Mouse (Mus musculus): ENCODE measurements around the gene Stat5a. TPM values are rescaled to one million over a fixed set of nuclear protein-coding genes. Genes with fewer than 3 reads are reported as not detected.

Stat5a gene
- polyA plus RNA-seq, 1 experiment from 2014 or later, result 5.5 TPM

- Histone ChIP-seq H3K9ac (no peak overlapping the region), H3K4me1 (no peaks in the 10 kb centered on the region), H3K4me3 (no peak overlapping the region), H3K27ac (no peak overlapping the region), H3K9me3 (no peaks in the 10 kb centered on the region), H3K27me3 (no peaks in the 10 kb centered on the region), H3K4me2 (replicated peaks) (no peak overlapping the region), H3K36me3 (peaks cover 14% of the 10 kb centered on the region; the same call in 1 of the 2 replicates)
- WGBS, result 64% methylated on average over 10 of the region's 10 CpGs
- no peak for ATAC-seq (ENCODE audit: insufficient number of reproducible peaks, insufficient read depth, low FRiP score, low TSS enrichment)
These were observed 29.2 kb downstream of the Stat5a start for GRCm38 (mm10) chr11:100888348-100888820.

- Histone ChIP-seq H3K9ac (no peak overlapping the region), H3K27me3 (no peaks in the 10 kb centered on the region), H3K4me1 (no peaks in the 10 kb centered on the region), H3K27ac (no peak overlapping the region), H3K36me3 (peaks cover 14% of the 10 kb centered on the region; the same call in 1 of the 2 replicates), H3K9me3 (no peaks in the 10 kb centered on the region), H3K4me3 (no peak overlapping the region), H3K4me2 (replicated peaks) (no peak overlapping the region)
- 82% methylated on average over 6 of the region's 6 CpGs for WGBS
- no peak for ATAC-seq (ENCODE audit: insufficient number of reproducible peaks, insufficient read depth, low FRiP score, low TSS enrichment)
These were observed 31.3 kb downstream of the Stat5a start for GRCm38 (mm10) chr11:100890481-100890880.

- H3K4me1 ChIP-seq, result no peaks in the 10 kb centered on the region
- H3K27ac ChIP-seq, result no peak overlapping the region
- H3K9me3 ChIP-seq, result no peaks in the 10 kb centered on the region
- no peak overlapping the region for H3K4me2 ChIP-seq (replicated peaks)
- H3K4me3 ChIP-seq, result no peak overlapping the region
- H3K36me3 ChIP-seq, result peaks cover 14% of the 10 kb centered on the region; the same call in 1 of the 2 replicates
- no peaks in the 10 kb centered on the region for H3K27me3 ChIP-seq
- WGBS, result 67% methylated on average over 15 of the region's 15 CpGs
- no peak for ATAC-seq (ENCODE audit: insufficient number of reproducible peaks, insufficient read depth, low FRiP score, low TSS enrichment)
- H3K9ac ChIP-seq, result no peak overlapping the region
These were observed 32.3 kb downstream of the Stat5a start for GRCm38 (mm10) chr11:100891256-100892123.

GRCm38 (mm10) chr11:100892435-100892834 is 33.3 kb downstream of the Stat5a start:
- no peak for ATAC-seq (ENCODE audit: insufficient number of reproducible peaks, insufficient read depth, low FRiP score, low TSS enrichment)
- no peak overlapping the region for H3K4me3 ChIP-seq
- H3K4me2 ChIP-seq (replicated peaks), result no peak overlapping the region
- H3K27ac ChIP-seq, result no peak overlapping the region
- no peaks in the 10 kb centered on the region for H3K4me1 ChIP-seq
- 83% methylated on average over 5 of the region's 5 CpGs for WGBS
- H3K27me3 ChIP-seq, result no peaks in the 10 kb centered on the region
- no peak overlapping the region for H3K9ac ChIP-seq
- peaks cover 16% of the 10 kb centered on the region for H3K36me3 ChIP-seq
- H3K9me3 ChIP-seq, result no peaks in the 10 kb centered on the region

GRCm38 (mm10) chr11:100893482-100893881 is 34.3 kb downstream of the Stat5a start:
- H3K9me3 ChIP-seq, result no peaks in the 10 kb centered on the region
- H3K4me3 ChIP-seq, result no peak overlapping the region
- H3K27ac ChIP-seq, result no peak overlapping the region
- 13% methylated on average over 9 of the region's 9 CpGs for WGBS
- H3K27me3 ChIP-seq, result no peaks in the 10 kb centered on the region
- 0 out of 2 replicates have a peak, but pooled peaks have one; percentile 29 for ATAC-seq (ENCODE audit: insufficient number of reproducible peaks, insufficient read depth, low FRiP score, low TSS enrichment)
- H3K9ac ChIP-seq, result no peak overlapping the region
- peaks cover 17% of the 10 kb centered on the region for H3K36me3 ChIP-seq
- H3K4me2 ChIP-seq (replicated peaks), result no peak overlapping the region
- no peaks in the 10 kb centered on the region for H3K4me1 ChIP-seq

- no peak overlapping the region for H3K9ac ChIP-seq
- 73% methylated on average over 9 of the region's 9 CpGs for WGBS
- peaks cover 17% of the 10 kb centered on the region for H3K36me3 ChIP-seq
- no peak overlapping the region for H3K4me2 ChIP-seq (replicated peaks)
- H3K27ac ChIP-seq, result no peak overlapping the region
- H3K4me3 ChIP-seq, result no peak overlapping the region
- ATAC-seq (ENCODE audit: insufficient number of reproducible peaks, insufficient read depth, low FRiP score, low TSS enrichment), result no peak
- H3K9me3 ChIP-seq, result no peaks in the 10 kb centered on the region
- H3K4me1 ChIP-seq, result no peaks in the 10 kb centered on the region
- no peaks in the 10 kb centered on the region for H3K27me3 ChIP-seq
These were observed 35.2 kb downstream of the Stat5a start for GRCm38 (mm10) chr11:100894146-100894918.

- H3K4me2 ChIP-seq (replicated peaks), result no peak overlapping the region
- no peak overlapping the region for H3K4me3 ChIP-seq
- no peak overlapping the region for H3K27ac ChIP-seq
- H3K9ac ChIP-seq, result no peak overlapping the region
- H3K4me1 ChIP-seq, result no peaks in the 10 kb centered on the region
- ATAC-seq (ENCODE audit: insufficient number of reproducible peaks, insufficient read depth, low FRiP score, low TSS enrichment), result no peak
- H3K36me3 ChIP-seq, result peaks cover 12% of the 10 kb centered on the region
- H3K27me3 ChIP-seq, result no peaks in the 10 kb centered on the region
- H3K9me3 ChIP-seq, result no peaks in the 10 kb centered on the region
- 84% methylated on average over 10 of the region's 10 CpGs for WGBS
These were observed 36.9 kb downstream of the Stat5a start for GRCm38 (mm10) chr11:100896078-100896477.

GRCm38 (mm10) chr11:100897294-100898231 is 38.4 kb downstream of the Stat5a start:
- Histone ChIP-seq H3K4me3 (no peak overlapping the region), H3K27ac (no peak overlapping the region), H3K9ac (no peak overlapping the region), H3K9me3 (no peaks in the 10 kb centered on the region), H3K4me2 (replicated peaks) (no peak overlapping the region), H3K36me3 (peaks cover 24% of the 10 kb centered on the region), H3K27me3 (no peaks in the 10 kb centered on the region), H3K4me1 (no peaks in the 10 kb centered on the region)
- WGBS, result 83% methylated on average over 7 of the region's 7 CpGs
- ATAC-seq (ENCODE audit: insufficient number of reproducible peaks, insufficient read depth, low FRiP score, low TSS enrichment), result no peak

- peaks cover 33% of the 10 kb centered on the region for H3K36me3 ChIP-seq
- no peak overlapping the region for H3K9ac ChIP-seq
- no peak overlapping the region for H3K27ac ChIP-seq
- H3K4me2 ChIP-seq (replicated peaks), result no peak overlapping the region
- no peaks in the 10 kb centered on the region for H3K9me3 ChIP-seq
- H3K27me3 ChIP-seq, result no peaks in the 10 kb centered on the region
- no peaks in the 10 kb centered on the region for H3K4me1 ChIP-seq
- ATAC-seq (ENCODE audit: insufficient number of reproducible peaks, insufficient read depth, low FRiP score, low TSS enrichment), result no peak
- WGBS, result 73% methylated on average over 16 of the region's 16 CpGs
- no peak overlapping the region for H3K4me3 ChIP-seq
These were observed 39.5 kb downstream of the Stat5a start for GRCm38 (mm10) chr11:100898441-100899199.

GRCm38 (mm10) chr11:100904580-100905351 is 45.6 kb downstream of the Stat5a start:
- Histone ChIP-seq H3K27me3 (no peaks in the 10 kb centered on the region), H3K9me3 (no peaks in the 10 kb centered on the region), H3K4me2 (replicated peaks) (no peak overlapping the region), H3K4me3 (no peak overlapping the region), H3K4me1 (no peaks in the 10 kb centered on the region), H3K36me3 (peaks cover 50% of the 10 kb centered on the region), H3K27ac (no peak overlapping the region), H3K9ac (no peak overlapping the region)
- 78% methylated on average over 15 of the region's 20 CpGs for WGBS
- ATAC-seq (ENCODE audit: insufficient number of reproducible peaks, insufficient read depth, low FRiP score, low TSS enrichment), result no peak
